Mouse (Mus musculus): Measurements from ENCODE around the gene Gfm1.
A peak's percentile ranks its signal among the peaks of the same experiment; 100 is the strongest.

Gene Gfm1

GRCm38 (mm10) chr3:67429999-67430380 lies at the start of gene Gfm1:
Gfm1 (plus strand) TSS chr3:67430096.
- DNase-seq (ENCODE audit: low spot score in 2 of 2), result peak; percentile 75 to 90

- DNase-seq (ENCODE audit: low spot score in 2 of 2), result no peak
Measured at GRCm38 (mm10) chr3:67429338-67429998, 428 bp upstream of the Gfm1 start.

- DNase-seq (ENCODE audit: low spot score in 2 of 2), result no peak
Measured at GRCm38 (mm10) chr3:67434011-67434410, 4.1 kb downstream of the Gfm1 start.

GRCm38 (mm10) chr3:67447143-67447542 lies 17.2 kb downstream of the Gfm1 start:
- DNase-seq (ENCODE audit: low spot score in 2 of 2), result no peak

- DNase-seq (ENCODE audit: low spot score in 2 of 2), result no peak
Measured at GRCm38 (mm10) chr3:67449660-67450059, 19.8 kb downstream of the Gfm1 start.

GRCm38 (mm10) chr3:67450601-67451210 lies 20.8 kb downstream of the Gfm1 start:
- DNase-seq (ENCODE audit: low spot score in 2 of 2), result no peak

GRCm38 (mm10) chr3:67459881-67460280 lies 30.0 kb downstream of the Gfm1 start:
- DNase-seq (ENCODE audit: low spot score in 2 of 2), result no peak

GRCm38 (mm10) chr3:67462015-67462414 lies 32.1 kb downstream of the Gfm1 start:
- DNase-seq (ENCODE audit: low spot score in 2 of 2), result no peak

- DNase-seq (ENCODE audit: low spot score in 2 of 2), result no peak
Measured at GRCm38 (mm10) chr3:67462578-67462977, 32.7 kb downstream of the Gfm1 start.

- DNase-seq (ENCODE audit: low spot score in 2 of 2), result no peak
Measured at GRCm38 (mm10) chr3:67463001-67463400, 33.1 kb downstream of the Gfm1 start.

- DNase-seq (ENCODE audit: low spot score in 2 of 2), result peak; percentile 26 to 54
Measured at GRCm38 (mm10) chr3:67463450-67464372, 33.8 kb downstream of the Gfm1 start, which contains the start of gene Lxn. Lxn (minus strand) TSS chr3:67463926.

- no peak for DNase-seq (ENCODE audit: low spot score in 2 of 2)
Measured at GRCm38 (mm10) chr3:67466576-67466975, 36.7 kb downstream of the Gfm1 start.

- DNase-seq (ENCODE audit: low spot score in 2 of 2), result no peak
Measured at GRCm38 (mm10) chr3:67467281-67467680, 37.4 kb downstream of the Gfm1 start.

GRCm38 (mm10) chr3:67471408-67472127 lies 41.7 kb downstream of the Gfm1 start:
- DNase-seq (ENCODE audit: low spot score in 2 of 2), result no peak

- DNase-seq (ENCODE audit: low spot score in 2 of 2), result no peak
Measured at GRCm38 (mm10) chr3:67473438-67473837, 43.5 kb downstream of the Gfm1 start.

GRCm38 (mm10) chr3:67479806-67480205 lies 49.9 kb downstream of the Gfm1 start:
- DNase-seq (ENCODE audit: low spot score in 2 of 2), result no peak

- no peak for DNase-seq (ENCODE audit: low spot score in 2 of 2)
Measured at GRCm38 (mm10) chr3:67482400-67482799, 52.5 kb downstream of the Gfm1 start.

- no peak for DNase-seq (ENCODE audit: low spot score in 2 of 2)
Measured at GRCm38 (mm10) chr3:67485233-67485632, 55.3 kb downstream of the Gfm1 start.

- no peak for DNase-seq (ENCODE audit: low spot score in 2 of 2)
Measured at GRCm38 (mm10) chr3:67490156-67490555, 60.3 kb downstream of the Gfm1 start.

- no peak for DNase-seq (ENCODE audit: low spot score in 2 of 2)
Measured at GRCm38 (mm10) chr3:67492086-67492869, 62.4 kb downstream of the Gfm1 start.

GRCm38 (mm10) chr3:67493132-67493531 lies 63.2 kb downstream of the Gfm1 start:
- DNase-seq (ENCODE audit: low spot score in 2 of 2), result no peak
